Mouse (Mus musculus): ENCODE data around the gene Unk.

Gene Unk

DNA sequence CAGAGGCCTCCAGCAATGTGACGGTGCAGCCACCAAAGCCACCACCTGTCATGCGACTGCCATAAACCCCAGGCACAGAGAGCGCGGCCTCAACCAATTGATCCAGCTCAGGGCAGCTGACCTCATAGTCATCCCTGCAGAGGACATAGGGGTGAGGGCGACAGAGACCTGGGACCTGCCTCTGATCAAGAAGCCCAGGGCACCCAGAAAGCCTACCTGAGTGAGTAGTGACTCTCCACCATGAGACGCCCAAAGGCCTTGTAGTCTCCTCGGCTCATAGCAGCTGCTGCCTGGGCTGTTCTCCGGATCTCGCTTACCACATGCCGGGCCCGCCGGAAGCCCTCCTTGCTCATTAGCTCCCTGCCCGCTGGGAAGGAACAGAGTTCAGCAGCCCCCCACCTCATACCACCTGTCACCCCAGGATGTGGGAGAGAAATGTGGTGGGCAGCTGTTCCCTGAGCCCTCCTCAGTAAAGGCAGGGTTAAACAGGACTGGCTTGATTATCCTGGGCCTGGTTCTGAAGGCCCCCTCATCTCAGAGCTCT is 21.2 kb upstream of the Unk start:
- in situ Hi-C loops (cut with MboI; ENCODE audit: unreplicated experiment in 2 of 2), result no loop called here

GRCm38 (mm10) chr11:116009661-116010060 is 20.5 kb upstream of the Unk start:
- in situ Hi-C loops (cut with MboI; ENCODE audit: unreplicated experiment in 2 of 2), result loop anchor here in 1 of 2 experiments (10.0 kb wide), 1 partner anchor 285 kb away; no protein-coding TSS in a partner anchor

- in situ Hi-C loops (cut with MboI; ENCODE audit: unreplicated experiment in 2 of 2), result loop anchor here in 1 of 2 experiments (10.0 kb wide), 1 partner anchor 285 kb away; no protein-coding TSS in a partner anchor
These were observed 20.0 kb upstream of the Unk start for GRCm38 (mm10) chr11:116010146-116010545.

- in situ Hi-C loops (cut with MboI; ENCODE audit: unreplicated experiment in 2 of 2), result loop anchor here in 1 of 2 experiments (10.0 kb wide), 1 partner anchor 286 kb away; no protein-coding TSS in a partner anchor
These were observed 19.2 kb upstream of the Unk start for GRCm38 (mm10) chr11:116010948-116011347.

DNA sequence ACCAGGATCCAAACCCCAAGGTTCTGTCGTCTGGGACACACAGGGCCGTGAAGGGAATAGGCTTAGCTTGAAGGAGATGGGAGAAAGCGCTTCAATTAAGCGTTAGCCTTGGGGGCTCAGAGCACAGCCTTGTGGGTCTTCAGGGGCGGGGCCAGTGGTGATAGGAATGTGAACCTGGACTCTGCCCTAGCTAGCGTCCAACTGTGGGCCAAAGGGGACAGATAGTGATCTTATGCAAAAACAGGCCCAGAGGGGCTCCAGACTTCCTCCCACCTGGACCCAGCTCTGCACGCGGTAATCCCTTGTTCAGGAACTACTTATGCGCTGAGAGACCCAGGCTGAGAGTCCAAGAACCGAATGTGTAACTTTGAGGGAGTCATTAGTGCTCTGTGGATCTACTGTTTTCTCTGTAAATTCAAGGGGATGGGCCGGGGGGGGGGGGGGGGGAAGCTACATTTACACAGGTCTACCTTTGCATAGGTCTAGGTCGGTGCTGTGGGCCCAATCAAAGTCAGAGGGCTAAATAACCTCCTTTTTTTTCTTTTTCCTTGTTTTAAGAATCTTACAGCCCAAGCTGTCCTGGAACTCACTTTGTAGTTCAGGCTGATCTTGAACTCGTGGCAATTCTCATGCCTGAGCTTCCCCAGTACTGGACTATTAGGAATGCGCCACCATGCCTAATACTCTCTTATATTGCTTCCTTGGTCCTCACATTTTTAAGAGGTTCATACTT is 18.4 kb upstream of the Unk start:
- in situ Hi-C loops (cut with MboI; ENCODE audit: unreplicated experiment in 2 of 2), result loop anchor here in 1 of 2 experiments (10.0 kb wide), 1 partner anchor 287 kb away; no protein-coding TSS in a partner anchor

GRCm38 (mm10) chr11:116012262-116012947 is 17.7 kb upstream of the Unk start, which contains the start of gene Galk1:
TSS of gene Galk1 (minus strand) at chr11:116012719.
- in situ Hi-C loops (cut with MboI; ENCODE audit: unreplicated experiment in 2 of 2), result loop anchor here in 1 of 2 experiments (10.0 kb wide), 1 partner anchor 288 kb away; no protein-coding TSS in a partner anchor

DNA sequence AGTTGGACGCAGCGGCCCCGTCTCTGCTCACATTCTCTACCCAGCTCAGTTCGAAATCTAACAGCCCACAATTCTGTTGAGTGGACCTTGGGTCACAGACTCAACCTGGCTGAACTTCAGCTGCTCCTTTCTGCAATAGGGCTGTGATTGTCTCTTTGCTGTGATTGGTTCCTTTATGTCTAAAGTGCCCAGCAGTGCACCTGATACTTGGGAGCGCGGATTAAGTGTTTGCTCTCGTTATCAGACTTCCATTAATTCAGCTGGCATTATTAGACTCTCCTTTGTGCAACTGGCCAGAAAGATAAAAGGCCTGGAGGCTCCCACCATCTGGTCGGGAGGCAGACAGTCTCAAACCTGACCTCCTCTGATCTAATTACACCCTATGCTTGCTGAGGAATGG is 15.3 kb upstream of the Unk start:
- in situ Hi-C loops (cut with MboI; ENCODE audit: unreplicated experiment in 2 of 2), result loop anchor here in 1 of 2 experiments (10.0 kb wide), 1 partner anchor 290 kb away; no protein-coding TSS in a partner anchor

- in situ Hi-C loops (cut with MboI; ENCODE audit: unreplicated experiment in 2 of 2), result loop anchor here in 1 of 2 experiments (10.0 kb wide), 1 partner anchor 293 kb away; no protein-coding TSS in a partner anchor
These were observed 12.0 kb upstream of the Unk start for GRCm38 (mm10) chr11:116018106-116018505.

DNA sequence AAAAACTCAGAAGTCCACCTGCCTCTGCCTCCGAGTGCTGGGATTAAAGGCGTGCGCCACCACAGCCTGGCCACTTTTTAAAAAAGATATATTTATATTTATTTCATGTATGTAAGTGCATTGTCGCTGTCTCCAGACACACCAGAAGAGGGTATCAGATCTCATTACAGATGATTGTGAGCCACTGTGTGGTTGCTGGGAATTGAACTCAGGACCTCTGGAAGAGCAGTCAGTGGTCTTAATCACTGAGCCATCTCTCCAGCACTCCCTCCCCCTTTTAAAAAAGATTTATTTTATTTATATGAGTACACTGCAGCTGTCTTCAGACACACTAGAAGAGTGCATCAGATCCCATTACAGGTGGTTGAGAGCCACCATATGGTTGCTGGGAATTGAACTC is 11.3 kb upstream of the Unk start:
- in situ Hi-C loops (cut with MboI; ENCODE audit: unreplicated experiment in 2 of 2), result loop anchor here in 1 of 2 experiments (10.0 kb wide), 1 partner anchor 294 kb away; no protein-coding TSS in a partner anchor

DNA sequence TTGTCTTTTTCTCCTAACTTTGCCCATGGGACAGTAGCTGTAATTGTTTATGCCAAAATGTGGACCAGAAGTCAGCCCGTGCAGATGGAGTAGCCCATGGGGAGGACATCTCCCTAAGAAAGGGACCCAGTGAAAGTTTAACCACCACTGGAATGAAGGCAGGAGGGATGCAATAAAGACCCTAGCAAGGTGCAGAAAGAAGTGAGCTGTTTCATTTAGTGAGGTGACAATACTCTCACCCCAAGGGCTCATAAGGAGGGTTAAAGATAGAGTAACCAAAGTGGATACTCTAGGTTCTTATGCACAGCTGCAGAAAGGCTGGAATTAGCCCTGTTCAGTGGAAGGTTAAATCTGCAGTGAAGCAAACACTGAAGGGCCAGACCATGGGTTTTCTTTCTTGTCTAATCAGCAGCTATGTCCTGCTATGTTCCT is 10.7 kb upstream of the Unk start:
- in situ Hi-C loops (cut with MboI; ENCODE audit: unreplicated experiment in 2 of 2), result loop anchor here in 1 of 2 experiments (10.0 kb wide), 1 partner anchor 295 kb away; no protein-coding TSS in a partner anchor

- in situ Hi-C loops (cut with MboI; ENCODE audit: unreplicated experiment in 2 of 2), result loop anchor here in 1 of 2 experiments (10.0 kb wide), 2 partner anchors 295 to 825 kb away; partner anchors contain the start of genes Jmjd6 and Mettl23
These were observed 10.1 kb upstream of the Unk start for GRCm38 (mm10) chr11:116019976-116020411.

DNA sequence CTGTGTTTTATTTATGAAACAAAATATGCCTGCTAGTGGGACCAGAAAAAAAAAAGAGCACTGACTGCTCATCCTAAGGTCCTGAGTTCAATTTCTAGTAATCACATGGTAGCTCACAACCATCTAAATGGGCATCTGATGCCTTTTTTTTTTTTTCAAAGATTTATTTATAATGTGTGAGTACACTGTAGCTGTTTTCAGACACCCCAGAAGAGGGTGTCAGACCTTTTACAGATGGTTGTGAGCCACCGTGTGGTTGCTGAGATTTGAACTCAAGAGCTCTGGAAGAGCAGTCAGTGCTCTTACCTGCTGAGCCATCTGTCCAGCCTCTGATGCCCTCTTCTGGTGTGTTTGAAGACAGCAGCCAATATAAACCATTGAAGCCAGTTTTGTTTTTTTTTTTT is 9.6 kb upstream of the Unk start:
- in situ Hi-C loops (cut with MboI; ENCODE audit: unreplicated experiment in 2 of 2), result loop anchor here in 1 of 2 experiments (10.0 kb wide), 1 partner anchor 824 kb away; the partner anchor contains the start of genes Jmjd6 and Mettl23

- in situ Hi-C loops (cut with MboI; ENCODE audit: unreplicated experiment in 2 of 2), result loop anchor here in 1 of 2 experiments (10.0 kb wide), 1 partner anchor 823 kb away; the partner anchor contains the start of genes Jmjd6 and Mettl23
These were observed 8.5 kb upstream of the Unk start for GRCm38 (mm10) chr11:116021328-116022220.

DNA sequence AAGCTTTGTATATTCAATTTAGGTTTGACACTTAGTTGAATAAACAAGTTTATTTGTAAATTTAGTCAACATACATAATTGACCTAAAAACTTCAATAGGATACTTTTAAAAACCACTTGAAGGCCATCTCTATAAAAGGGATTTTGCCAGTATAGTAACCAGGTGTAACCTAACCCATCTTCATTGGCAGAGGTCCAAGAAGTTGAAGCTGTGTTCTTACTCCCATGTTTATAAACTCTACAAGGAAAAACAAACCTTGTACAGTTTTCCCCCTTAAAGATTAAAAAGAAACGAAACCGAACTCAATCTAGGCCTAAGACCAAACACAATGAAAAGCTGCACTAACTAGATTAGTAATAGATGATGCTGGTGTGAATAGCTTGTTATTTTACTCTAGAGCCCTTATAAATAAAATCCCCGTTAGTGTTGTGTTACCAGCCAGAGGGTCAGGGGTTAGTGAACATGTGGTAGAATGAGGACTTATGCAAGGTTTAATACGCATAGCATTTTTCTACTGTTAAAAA is 7.8 kb upstream of the Unk start:
- in situ Hi-C loops (cut with MboI; ENCODE audit: unreplicated experiment in 2 of 2), result loop anchor here in 1 of 2 experiments (10.0 kb wide), 1 partner anchor 822 kb away; the partner anchor contains the start of genes Jmjd6 and Mettl23

DNA sequence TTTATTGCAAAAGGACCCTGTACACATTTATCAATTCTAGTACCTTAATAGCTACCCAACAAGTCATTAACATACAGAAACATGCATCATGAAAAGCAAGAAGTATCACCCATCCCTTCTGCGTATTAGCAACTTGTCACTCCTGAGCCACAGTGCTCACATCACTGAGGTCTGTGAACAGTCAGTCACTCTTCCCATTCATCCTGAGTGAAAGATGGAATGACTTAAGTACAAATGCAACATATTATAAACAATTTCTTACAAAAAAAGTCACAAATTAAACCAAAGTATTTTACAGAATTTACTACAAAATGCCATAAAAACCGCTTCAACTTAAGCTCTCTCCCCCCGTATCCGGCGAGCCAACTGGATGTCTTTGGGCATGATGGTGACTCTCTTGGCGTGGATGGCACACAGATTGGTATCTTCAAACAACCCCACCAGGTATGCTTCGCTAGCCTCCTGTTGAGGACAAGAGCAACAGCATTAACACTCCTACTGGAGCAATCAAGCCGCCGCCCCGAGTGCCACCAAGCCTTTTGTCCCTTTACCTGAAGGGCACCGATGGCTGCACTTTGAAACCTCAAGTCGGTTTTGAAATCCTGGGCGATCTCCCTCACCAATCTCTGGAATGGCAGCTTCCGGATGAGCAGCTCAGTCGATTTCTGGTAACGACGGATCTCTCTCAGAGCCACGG is 6.9 kb upstream of the Unk start:
- in situ Hi-C loops (cut with MboI; ENCODE audit: unreplicated experiment in 2 of 2), result loop anchor here in 1 of 2 experiments (10.0 kb wide), 1 partner anchor 822 kb away; the partner anchor contains the start of genes Jmjd6 and Mettl23

DNA sequence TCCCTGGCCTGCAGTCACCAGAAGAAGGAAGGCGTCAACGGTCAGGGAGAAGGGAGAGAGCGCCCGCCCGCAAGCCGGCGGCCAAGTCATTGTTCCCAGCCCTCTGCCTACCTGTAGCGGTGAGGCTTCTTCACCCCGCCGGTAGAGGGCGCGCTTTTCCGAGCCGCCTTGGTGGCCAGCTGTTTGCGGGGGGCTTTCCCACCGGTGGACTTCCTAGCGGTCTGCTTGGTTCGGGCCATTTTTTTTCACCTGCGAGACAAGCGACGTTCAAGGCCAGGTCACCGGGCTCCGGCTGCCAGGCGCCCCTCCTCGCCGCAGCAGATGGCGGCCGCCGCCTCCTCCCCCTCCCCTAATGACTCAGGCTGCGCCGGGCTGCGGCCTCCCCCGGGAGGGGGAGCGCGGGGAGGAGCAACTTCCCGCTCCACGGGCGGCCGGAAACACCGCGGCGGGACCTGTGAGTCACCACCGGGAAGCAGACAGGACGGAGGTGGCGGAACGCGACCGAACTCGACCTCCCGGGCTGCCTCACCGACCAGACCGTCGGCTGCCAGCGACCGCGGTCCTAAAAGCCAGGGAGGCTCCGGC is 6.3 kb upstream of the Unk start:
- in situ Hi-C loops (cut with MboI; ENCODE audit: unreplicated experiment in 2 of 2), result loop anchor here in 1 of 2 experiments (10.0 kb wide), 1 partner anchor 821 kb away; the partner anchor contains the start of genes Jmjd6 and Mettl23

- in situ Hi-C loops (cut with MboI; ENCODE audit: unreplicated experiment in 2 of 2), result loop anchor here in 1 of 2 experiments (10.0 kb wide), 1 partner anchor 820 kb away; the partner anchor contains the start of genes Jmjd6 and Mettl23
These were observed 5.7 kb upstream of the Unk start for GRCm38 (mm10) chr11:116024356-116024808.

Measured in v-Abl transformed pro-B cells (cell line).